Mouse (Mus musculus): ENCODE measurements around the gene Pigu. TPM values are rescaled to one million over a fixed set of nuclear protein-coding genes. Genes with fewer than 3 reads are reported as not detected.

Gene Pigu
- polyA plus RNA-seq, 1 experiment from 2014 or later, result 60.2 TPM

DNA sequence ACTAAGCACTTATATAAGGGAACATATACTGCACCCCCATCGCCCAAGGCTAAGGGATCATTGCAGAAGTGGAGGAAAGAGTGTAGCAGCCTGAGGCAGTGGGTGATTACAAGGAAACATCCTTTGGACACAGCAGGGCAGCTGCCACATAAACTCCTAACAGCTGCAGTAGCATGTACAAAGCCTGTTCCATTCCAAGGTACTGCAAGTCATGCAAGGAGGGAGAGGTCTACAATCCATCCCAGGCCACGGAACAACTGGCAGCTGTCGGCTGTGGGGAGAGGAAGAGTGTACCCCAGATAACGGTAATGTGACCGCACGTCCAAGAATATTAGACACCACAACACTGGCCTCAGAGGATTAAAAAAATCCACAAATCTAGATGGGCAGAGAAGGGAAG, 91.7 kb downstream of the Pigu start:
- DNase-seq (ENCODE audit: low spot score), result no peak
- 86% methylated on average over 6 of the region's 6 CpGs for WGBS
- H3K36me3 ChIP-seq (ENCODE audit: control insufficient read depth, insufficient read depth, low read length), result no peaks in the 10 kb centered on the region

DNA sequence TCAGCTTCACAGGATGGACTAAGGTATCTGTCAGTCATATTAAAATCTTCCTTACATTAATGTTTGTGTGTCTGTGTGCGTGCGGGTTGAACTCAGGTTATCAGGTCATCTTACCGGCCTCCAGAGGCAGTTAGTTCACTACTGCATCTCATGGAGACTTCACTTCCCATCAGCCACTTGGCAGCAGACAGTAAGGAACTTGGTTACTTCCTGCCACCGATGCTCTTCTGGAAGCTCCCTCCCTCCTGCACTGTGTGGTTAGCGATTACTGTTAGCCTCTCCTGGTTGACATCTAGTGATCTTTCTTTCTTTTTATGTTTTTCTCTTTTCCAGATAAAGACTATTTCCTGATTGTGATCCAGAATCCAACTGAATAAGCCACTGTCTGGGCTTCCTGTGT, 107.6 kb downstream of the Pigu start:
- Histone ChIP-seq H3K36me3 (ENCODE audit: control insufficient read depth, insufficient read depth, low read length) (peaks cover 68% of the 10 kb centered on the region), H3K27ac (ENCODE audit: low read depth) (no peak overlapping the region), H3K9ac (ENCODE audit: low read length) (no peak overlapping the region), H3K27me3 (replicated peaks; ENCODE audit: control insufficient read depth, insufficient read depth, low read length) (no peaks in the 10 kb centered on the region), H3K4me1 (replicated peaks; ENCODE audit: control insufficient read depth, insufficient read depth, low read length) (no peaks in the 10 kb centered on the region), H3K4me2 (ENCODE audit: low read length) (no peak overlapping the region), H3K4me3 (ENCODE audit: low read depth, low read length) (no peak overlapping the region), H3K9me3 (ENCODE audit: control insufficient read depth, low read length) (no peaks in the 10 kb centered on the region)
- 95% methylated on average over 5 of the region's 5 CpGs for whole genome bisulfite sequencing
- no peak for ATAC-seq (replicated peaks; ENCODE audit: low FRiP score, low TSS enrichment, low read depth)
- DNase-seq (ENCODE audit: low spot score), result no peak

More for the DNA sequence above, 91.7 kb downstream of the Pigu start:
- Histone ChIP-seq H3K27me3 (replicated peaks; ENCODE audit: control insufficient read depth, insufficient read depth, low read length) (no peaks in the 10 kb centered on the region), H3K4me3 (ENCODE audit: low read depth, low read length) (no peak overlapping the region), H3K9ac (ENCODE audit: low read length) (no peak overlapping the region), H3K9me3 (ENCODE audit: control insufficient read depth, low read length) (no peaks in the 10 kb centered on the region), H3K4me1 (replicated peaks; ENCODE audit: control insufficient read depth, insufficient read depth, low read length) (no peaks in the 10 kb centered on the region), H3K4me2 (ENCODE audit: low read length) (no peak overlapping the region), H3K27ac (ENCODE audit: low read depth) (no peak overlapping the region)
- ATAC-seq (replicated peaks; ENCODE audit: low FRiP score, low TSS enrichment, low read depth), result no peak

DNA sequence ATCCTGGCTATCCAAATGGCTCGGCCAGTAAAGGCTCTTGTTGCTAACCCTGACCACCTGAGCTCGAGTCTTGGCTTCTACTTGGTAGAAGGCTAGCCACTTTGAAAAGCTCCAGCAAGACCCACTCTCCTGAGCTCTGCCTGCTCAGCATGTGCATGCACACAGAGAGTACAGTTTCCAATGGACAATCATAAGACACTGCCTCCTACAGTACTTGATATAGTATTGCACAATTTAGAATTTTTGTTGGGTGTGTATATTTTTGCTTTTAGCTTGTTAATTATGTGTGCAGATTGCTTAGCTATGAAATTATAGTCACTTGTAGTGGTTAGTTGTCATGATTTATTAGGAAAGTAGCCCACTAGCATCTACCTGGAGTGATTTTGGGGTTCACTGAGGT, 108.5 kb downstream of the Pigu start:
- Histone ChIP-seq H3K4me2 (ENCODE audit: low read length) (no peak overlapping the region), H3K27me3 (replicated peaks; ENCODE audit: control insufficient read depth, insufficient read depth, low read length) (no peaks in the 10 kb centered on the region), H3K4me1 (replicated peaks; ENCODE audit: control insufficient read depth, insufficient read depth, low read length) (no peaks in the 10 kb centered on the region), H3K27ac (ENCODE audit: low read depth) (no peak overlapping the region), H3K4me3 (ENCODE audit: low read depth, low read length) (no peak overlapping the region), H3K36me3 (ENCODE audit: control insufficient read depth, insufficient read depth, low read length) (peaks cover 77% of the 10 kb centered on the region), H3K9me3 (ENCODE audit: control insufficient read depth, low read length) (no peaks in the 10 kb centered on the region), H3K9ac (ENCODE audit: low read length) (no peak overlapping the region)
- DNase-seq (ENCODE audit: low spot score) (no peak), ATAC-seq (replicated peaks; ENCODE audit: low FRiP score, low TSS enrichment, low read depth) (no peak)
- WGBS, result 72% methylated on average over 2 of the region's 2 CpGs

DNA sequence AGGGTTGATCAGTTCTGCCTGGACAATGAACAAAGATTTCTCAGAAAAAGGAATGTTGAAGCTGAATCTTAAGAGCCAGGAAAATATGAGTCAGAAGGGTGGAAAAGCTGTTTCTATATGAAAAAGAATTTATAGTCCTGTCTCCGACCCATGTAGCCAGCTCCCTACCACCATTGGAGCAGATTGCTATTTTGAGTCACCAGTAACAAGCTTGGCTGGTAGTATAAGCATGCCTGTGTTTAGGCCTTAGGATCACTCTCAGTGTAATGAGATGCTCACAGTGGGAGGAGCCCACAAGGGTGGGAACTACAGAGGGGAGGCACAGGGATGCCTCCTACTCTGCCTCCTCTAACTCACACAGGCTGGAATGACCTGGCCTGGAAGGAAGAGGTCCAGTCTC, 109.0 kb downstream of the Pigu start:
- Histone ChIP-seq H3K4me3 (ENCODE audit: low read depth, low read length) (no peak overlapping the region), H3K9me3 (ENCODE audit: control insufficient read depth, low read length) (no peaks in the 10 kb centered on the region), H3K4me1 (replicated peaks; ENCODE audit: control insufficient read depth, insufficient read depth, low read length) (no peaks in the 10 kb centered on the region), H3K9ac (ENCODE audit: low read length) (no peak overlapping the region), H3K27ac (ENCODE audit: low read depth) (no peak overlapping the region), H3K36me3 (ENCODE audit: control insufficient read depth, insufficient read depth, low read length) (peaks cover 82% of the 10 kb centered on the region), H3K4me2 (ENCODE audit: low read length) (no peak overlapping the region), H3K27me3 (replicated peaks; ENCODE audit: control insufficient read depth, insufficient read depth, low read length) (no peaks in the 10 kb centered on the region)
- 97% methylated on average over 1 of the region's 1 CpGs for WGBS
- DNase-seq (ENCODE audit: low spot score) (no peak), ATAC-seq (replicated peaks; ENCODE audit: low FRiP score, low TSS enrichment, low read depth) (no peak)

DNA sequence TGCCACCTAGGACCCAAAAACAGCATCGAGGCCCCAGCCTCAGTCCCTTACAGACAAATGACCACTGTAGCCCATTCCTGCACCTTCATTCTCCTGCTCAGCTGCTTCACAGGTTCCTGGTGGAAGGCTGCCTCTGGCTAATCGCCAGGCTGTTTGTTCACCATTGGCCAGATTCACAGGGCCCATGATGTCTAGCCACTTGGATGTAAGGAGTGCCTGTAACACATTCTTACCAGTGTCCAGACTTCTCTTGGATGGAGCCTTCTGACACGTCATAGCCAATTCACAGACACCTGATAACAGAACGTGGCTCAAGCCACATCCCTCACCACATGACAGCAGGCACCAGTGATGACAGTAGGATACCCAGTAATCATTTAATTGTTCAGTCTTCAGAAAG, 111.0 kb downstream of the Pigu start:
- no peak overlapping the region for H3K9ac ChIP-seq (ENCODE audit: low read length)
- no peaks in the 10 kb centered on the region for H3K27me3 ChIP-seq (replicated peaks; ENCODE audit: control insufficient read depth, insufficient read depth, low read length)
- DNase-seq (ENCODE audit: low spot score), result no peak
- H3K36me3 ChIP-seq (ENCODE audit: control insufficient read depth, insufficient read depth, low read length), result peaks cover 87% of the 10 kb centered on the region
- no peak for ATAC-seq (replicated peaks; ENCODE audit: low FRiP score, low TSS enrichment, low read depth)
- H3K9me3 ChIP-seq (ENCODE audit: control insufficient read depth, low read length), result no peaks in the 10 kb centered on the region
- H3K4me3 ChIP-seq (ENCODE audit: low read depth, low read length), result no peak overlapping the region
- H3K4me1 ChIP-seq (replicated peaks; ENCODE audit: control insufficient read depth, insufficient read depth, low read length), result no peaks in the 10 kb centered on the region
- no peak overlapping the region for H3K27ac ChIP-seq (ENCODE audit: low read depth)
- WGBS, result 92% methylated on average over 4 of the region's 4 CpGs
- H3K4me2 ChIP-seq (ENCODE audit: low read length), result no peak overlapping the region

DNA sequence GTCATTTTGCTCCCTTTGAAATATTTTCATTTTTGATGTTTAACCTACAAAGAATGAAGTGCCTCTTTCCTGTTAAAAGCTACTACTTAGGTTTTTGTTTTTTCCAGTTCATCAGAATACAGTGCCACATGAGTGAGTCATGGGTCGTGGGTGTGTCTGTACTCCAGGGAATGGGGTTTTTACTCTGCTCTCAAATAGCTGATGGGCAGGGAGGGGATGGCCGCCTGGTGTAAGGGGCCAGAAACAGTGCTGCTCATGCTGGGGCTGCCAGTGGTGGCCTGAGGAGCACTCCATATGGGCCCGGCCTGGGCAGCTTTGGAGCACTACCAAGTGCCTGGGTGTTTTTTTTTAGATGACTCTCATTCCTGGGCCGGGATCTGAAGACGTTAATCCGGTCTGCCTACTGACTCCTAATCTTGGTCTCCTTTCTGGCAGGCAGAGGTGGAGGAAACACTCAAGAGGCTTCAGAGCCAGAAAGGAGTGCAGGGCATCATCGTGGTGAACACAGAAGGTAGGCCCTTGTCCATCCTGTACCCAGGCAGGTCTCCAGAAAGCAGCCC, 114.9 kb downstream of the Pigu start:
- no peaks in the 10 kb centered on the region for H3K27me3 ChIP-seq (replicated peaks; ENCODE audit: control insufficient read depth, insufficient read depth, low read length)
- H3K27ac ChIP-seq (ENCODE audit: low read depth), result no peak overlapping the region
- H3K36me3 ChIP-seq (ENCODE audit: control insufficient read depth, insufficient read depth, low read length), result peaks cover 51% of the 10 kb centered on the region
- no peak overlapping the region for H3K4me2 ChIP-seq (ENCODE audit: low read length)
- no peak overlapping the region for H3K9ac ChIP-seq (ENCODE audit: low read length)
- no peak for ATAC-seq (replicated peaks; ENCODE audit: low FRiP score, low TSS enrichment, low read depth)
- H3K4me3 ChIP-seq (ENCODE audit: low read depth, low read length), result no peak overlapping the region
- 85% methylated on average over 7 of the region's 7 CpGs for WGBS
- no peak for DNase-seq (ENCODE audit: low spot score)
- H3K9me3 ChIP-seq (ENCODE audit: control insufficient read depth, low read length), result no peaks in the 10 kb centered on the region
- peaks cover 14% of the 10 kb centered on the region for H3K4me1 ChIP-seq (replicated peaks; ENCODE audit: control insufficient read depth, insufficient read depth, low read length)

DNA sequence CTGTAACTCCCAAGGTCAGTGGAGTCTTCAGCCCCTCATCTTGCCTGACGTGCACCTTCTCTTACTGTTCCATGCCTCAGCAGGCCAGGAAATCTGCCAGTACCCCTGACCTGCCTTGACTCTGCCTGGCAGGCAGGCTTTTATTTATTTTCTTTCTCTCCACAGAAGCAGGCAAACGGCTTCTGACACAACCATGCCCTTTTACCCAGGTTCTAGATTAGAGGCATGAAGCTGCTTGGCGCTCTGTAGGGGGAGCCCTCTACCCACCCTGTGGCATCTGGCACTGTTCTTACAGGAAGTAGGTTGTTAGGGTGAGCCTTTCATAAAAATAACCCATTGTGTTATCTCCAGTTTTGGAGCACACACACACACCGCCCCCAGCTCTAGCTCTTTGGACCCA, 116.3 kb downstream of the Pigu start:
- Histone ChIP-seq H3K36me3 (ENCODE audit: control insufficient read depth, insufficient read depth, low read length) (peaks cover 40% of the 10 kb centered on the region), H3K4me3 (ENCODE audit: low read depth, low read length) (no peak overlapping the region), H3K4me2 (ENCODE audit: low read length) (no peak overlapping the region), H3K27ac (ENCODE audit: low read depth) (no peak overlapping the region), H3K9me3 (ENCODE audit: control insufficient read depth, low read length) (no peaks in the 10 kb centered on the region), H3K9ac (ENCODE audit: low read length) (no peak overlapping the region), H3K4me1 (replicated peaks; ENCODE audit: control insufficient read depth, insufficient read depth, low read length) (peaks cover 17% of the 10 kb centered on the region), H3K27me3 (replicated peaks; ENCODE audit: control insufficient read depth, insufficient read depth, low read length) (no peaks in the 10 kb centered on the region)
- 74% methylated on average over 4 of the region's 4 CpGs for WGBS
- no peak for ATAC-seq (replicated peaks; ENCODE audit: low FRiP score, low TSS enrichment, low read depth)
- DNase-seq (ENCODE audit: low spot score), result no peak

DNA sequence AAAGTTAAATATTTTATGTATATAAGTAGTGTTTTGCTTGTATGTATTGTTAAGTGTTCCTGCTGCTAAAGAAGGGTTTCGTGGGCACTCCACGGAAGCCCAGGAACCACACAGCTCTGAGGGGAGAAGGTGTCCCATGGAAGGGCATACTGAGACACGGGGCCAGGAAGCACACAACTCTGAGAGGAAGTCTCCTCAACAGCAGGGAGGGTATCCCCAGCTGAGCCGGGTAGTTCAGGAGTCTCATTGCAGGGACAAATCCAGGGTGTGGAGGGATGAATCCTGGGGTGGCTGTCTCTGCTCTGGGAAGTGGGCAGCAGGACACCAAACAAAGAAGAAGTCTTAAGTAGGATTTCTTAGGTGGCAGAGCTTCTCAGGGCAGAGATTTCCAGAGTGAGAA, 120.0 kb downstream of the Pigu start:
- Histone ChIP-seq H3K4me2 (ENCODE audit: low read length) (peak overlapping the region; percentile 87), H3K27me3 (replicated peaks; ENCODE audit: control insufficient read depth, insufficient read depth, low read length) (no peaks in the 10 kb centered on the region), H3K27ac (ENCODE audit: low read depth) (peak overlapping the region; percentile 90; the same call in 1 of the 2 replicates), H3K4me3 (ENCODE audit: low read depth, low read length) (peak overlapping the region; percentile 94), H3K4me1 (replicated peaks; ENCODE audit: control insufficient read depth, insufficient read depth, low read length) (peaks cover 17% of the 10 kb centered on the region), H3K9ac (ENCODE audit: low read length) (peak overlapping the region; percentile 91), H3K36me3 (ENCODE audit: control insufficient read depth, insufficient read depth, low read length) (0 out of 2 replicates have a peak, but pooled peaks cover 5% of the 10 kb centered on the region), H3K9me3 (ENCODE audit: control insufficient read depth, low read length) (no peaks in the 10 kb centered on the region)
- DNase-seq (ENCODE audit: low spot score) (no peak), ATAC-seq (replicated peaks; ENCODE audit: low FRiP score, low TSS enrichment, low read depth) (no peak)
- 9% methylated on average over 4 of the region's 4 CpGs for WGBS

DNA sequence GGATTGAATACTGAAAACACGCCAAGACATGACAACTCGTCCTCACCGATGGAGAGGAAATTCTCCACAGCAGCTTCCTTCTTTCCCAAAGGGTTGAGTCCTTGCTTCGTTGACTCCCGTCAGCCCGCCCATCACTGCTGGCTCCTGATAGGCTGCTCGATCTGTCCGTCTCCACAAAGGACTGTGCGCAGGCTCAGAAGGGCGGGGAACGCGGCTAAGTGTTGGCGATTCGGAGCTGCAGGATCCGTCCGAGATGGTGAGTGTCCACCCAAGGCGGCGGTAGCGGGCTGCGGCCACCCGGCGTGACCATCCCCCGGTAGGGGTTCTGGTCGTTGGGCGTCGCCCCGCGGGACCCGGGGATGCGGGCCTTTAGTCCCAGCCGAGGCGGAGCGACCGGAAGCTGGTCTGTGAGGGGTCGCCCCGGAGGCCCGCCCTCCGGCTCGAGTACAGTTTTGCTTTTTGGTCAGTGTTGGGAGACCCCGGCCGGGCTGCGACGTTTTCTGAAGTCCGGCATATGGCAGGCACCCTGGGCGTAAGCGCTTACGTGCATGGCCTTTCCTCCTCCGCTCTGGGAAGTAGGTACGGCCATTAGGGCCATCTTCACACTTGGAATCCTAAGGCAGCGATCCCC, 120.8 kb downstream of the Pigu start, which contains the start of gene Dynlrb1:
TSS of gene Dynlrb1 (plus strand) at position 172 of the 631 bp plus-strand sequence.
- ATAC-seq (replicated peaks; ENCODE audit: low FRiP score, low TSS enrichment, low read depth) (peak; percentile 99), DNase-seq (ENCODE audit: low spot score) (peak; percentile 100)
- Histone ChIP-seq H3K4me1 (replicated peaks; ENCODE audit: control insufficient read depth, insufficient read depth, low read length) (peaks cover 17% of the 10 kb centered on the region), H3K4me3 (ENCODE audit: low read depth, low read length) (peak within 1 kb of the TSS; percentile 94), H3K36me3 (ENCODE audit: control insufficient read depth, insufficient read depth, low read length) (0 out of 2 replicates have a peak, but pooled peaks cover 5% of the 10 kb centered on the region), H3K27ac (ENCODE audit: low read depth) (peak within 1 kb of the TSS; percentile 90), H3K9ac (ENCODE audit: low read length) (peak within 1 kb of the TSS; percentile 91), H3K27me3 (replicated peaks; ENCODE audit: control insufficient read depth, insufficient read depth, low read length) (no peaks in the 10 kb centered on the region), H3K9me3 (ENCODE audit: control insufficient read depth, low read length) (no peaks in the 10 kb centered on the region), H3K4me2 (ENCODE audit: low read length) (peak within 1 kb of the TSS; percentile 87)
- under 1% methylated on average over 50 of the region's 50 CpGs for WGBS

Measured in intestine, embryonic 14.5 days (tissue).